Mouse (Mus musculus) liver, embryonic 13.5 days (tissue): ENCODE results near the gene Fam234b. TPM values are rescaled to one million over a fixed set of nuclear protein-coding genes. Genes with fewer than 3 reads are reported as not detected.

Experiments
- ATAC-seq: fragments of 200-750 bp; cut with Nextera tagmentation; 2 replicates; pipeline ENCODE4 v1.8.0; 2017; ENCODE audit warnings: low read depth, mild to moderate bottlenecking, moderate number of reproducible peaks, moderate library complexity
- DNase-seq: peaks from one replicate; pipeline ENCODE4 v3.0.0; 2022
- H3K27ac ChIP-seq: fragments of 300-500 bp; sonication (generic); 2 replicates; pipeline ENCODE4 v1.5.1; 2015; ENCODE audit warnings: moderate library complexity, mild to moderate bottlenecking, inconsistent platforms
- H3K27me3 ChIP-seq: fragments of 300-500 bp; sonication (generic); 2 replicates; pipeline ENCODE4 v1.6.1; 2015; ENCODE audit warnings: mild to moderate bottlenecking, inconsistent platforms
- H3K36me3 ChIP-seq: fragments of 300-500 bp; sonication (generic); 2 replicates; pipeline ENCODE4 v1.6.1; 2015; ENCODE audit warnings: mild to moderate bottlenecking, inconsistent platforms
- H3K4me1 ChIP-seq: fragments of 300-500 bp; sonication (generic); replicated peaks from 2 replicates; pipeline ENCODE4 v1.6.1; 2015; ENCODE audit warnings: inconsistent platforms
- H3K4me2 ChIP-seq: fragments of 300-500 bp; sonication (generic); 2 replicates; pipeline ENCODE4 v1.6.1; 2015; ENCODE audit warnings: inconsistent platforms, mild to moderate bottlenecking, moderate library complexity
- H3K4me3 ChIP-seq: fragments of 300-500 bp; sonication (generic); replicated peaks from 2 replicates; pipeline ENCODE4 v1.5.1; 2015; ENCODE audit warnings: mild to moderate bottlenecking, inconsistent platforms
- H3K9ac ChIP-seq: fragments of 300-500 bp; sonication (generic); 2 replicates; pipeline ENCODE4 v1.6.1; 2015; ENCODE audit warnings: mild to moderate bottlenecking, inconsistent platforms
- H3K9me3 ChIP-seq: fragments of 300-500 bp; sonication (generic); replicated peaks from 2 replicates; pipeline ENCODE4 v1.6.1; 2016; ENCODE audit warnings: inconsistent platforms
- WGBS: fragments of 180-500 bp; shearing (Covaris S2); methylation state at CpG from one replicate; pipeline ENCODE4 v1.1.7; 2015; ENCODE audit not compliant: insufficient replicate concordance; 5-methylcytosine and 5-hydroxymethylcytosine counted together
- polyA plus RNA-seq: library from polyadenylated mRNA; unstranded; fragments of >200 nt; fragmentation: Nextera tagmentation; extraction: Ambion mirVana; gene quantifications from 2 replicates; pipeline ENCODE4 v1.2.1, GENCODE M21; 2015

Gene Fam234b
- polyA plus RNA-seq, 1 experiment from 2014 or later = 30.1 TPM

- no peak for DNase-seq
- Histone ChIP-seq H3K9ac (no peak overlapping the region), H3K36me3 (peaks cover 92% of the 10 kb centered on the region), H3K27me3 (no peaks in the 10 kb centered on the region), H3K4me3 (no peak overlapping the region), H3K4me1 (peaks cover 10% of the 10 kb centered on the region), H3K27ac (no peak overlapping the region), H3K9me3 (no peaks in the 10 kb centered on the region), H3K4me2 (no peak overlapping the region)
- peak; percentile 11; the same call in 1 of the 2 replicates for ATAC-seq
- 64% methylated on average over 6 of the region's 6 CpGs for WGBS
Measured at GRCm38 (mm10) chr6:135223786-135224416, 26.1 kb downstream of the Fam234b start.

GRCm38 (mm10) chr6:135228465-135228941 is 30.7 kb downstream of the Fam234b start:
- H3K9me3 ChIP-seq = no peaks in the 10 kb centered on the region
- H3K4me2 ChIP-seq = no peak overlapping the region
- ATAC-seq (peak; percentile 54), DNase-seq (no peak)
- peaks cover 90% of the 10 kb centered on the region for H3K36me3 ChIP-seq
- H3K4me1 ChIP-seq = peaks cover 15% of the 10 kb centered on the region
- H3K27ac ChIP-seq = no peak overlapping the region
- 41% methylated on average over 10 of the region's 10 CpGs for WGBS
- H3K9ac ChIP-seq = no peak overlapping the region
- no peak overlapping the region for H3K4me3 ChIP-seq
- H3K27me3 ChIP-seq = no peaks in the 10 kb centered on the region

- H3K4me1 ChIP-seq = peaks cover 15% of the 10 kb centered on the region
- H3K9me3 ChIP-seq = no peaks in the 10 kb centered on the region
- no peak overlapping the region for H3K4me2 ChIP-seq
- no peak for DNase-seq
- no peak overlapping the region for H3K4me3 ChIP-seq
- 88% methylated on average over 6 of the region's 6 CpGs for WGBS
- H3K27ac ChIP-seq = no peak overlapping the region
- peaks cover 92% of the 10 kb centered on the region for H3K36me3 ChIP-seq
- ATAC-seq = no peak
- H3K27me3 ChIP-seq = no peaks in the 10 kb centered on the region
- no peak overlapping the region for H3K9ac ChIP-seq
Measured at GRCm38 (mm10) chr6:135230586-135230985, 32.8 kb downstream of the Fam234b start.

- no peak for DNase-seq
Measured at GRCm38 (mm10) chr6:135232443-135233182, 34.8 kb downstream of the Fam234b start.

GRCm38 (mm10) chr6:135235742-135236141 is 38.0 kb downstream of the Fam234b start:
- Histone ChIP-seq H3K4me2 (no peak overlapping the region), H3K27me3 (no peaks in the 10 kb centered on the region), H3K4me1 (peaks cover 4% of the 10 kb centered on the region), H3K9ac (no peak overlapping the region), H3K9me3 (no peaks in the 10 kb centered on the region), H3K27ac (no peak overlapping the region), H3K4me3 (no peak overlapping the region), H3K36me3 (peaks cover 66% of the 10 kb centered on the region)
- DNase-seq (no peak), ATAC-seq (no peak)
- WGBS = 73% methylated on average over 3 of the region's 3 CpGs

More at GRCm38 (mm10) chr6:135232443-135233182, 34.8 kb downstream of the Fam234b start:
- H3K27ac ChIP-seq = no peak overlapping the region
- peaks cover 93% of the 10 kb centered on the region for H3K36me3 ChIP-seq
- H3K9ac ChIP-seq = no peak overlapping the region
- no peak for ATAC-seq
- H3K27me3 ChIP-seq = no peaks in the 10 kb centered on the region
- no peaks in the 10 kb centered on the region for H3K9me3 ChIP-seq
- peaks cover 15% of the 10 kb centered on the region for H3K4me1 ChIP-seq
- 80% methylated on average over 12 of the region's 12 CpGs for WGBS
- no peak overlapping the region for H3K4me2 ChIP-seq
- H3K4me3 ChIP-seq = no peak overlapping the region

GRCm38 (mm10) chr6:135236576-135236975 is 38.8 kb downstream of the Fam234b start:
- ATAC-seq = no peak
- H3K27me3 ChIP-seq = no peaks in the 10 kb centered on the region
- H3K36me3 ChIP-seq = peaks cover 62% of the 10 kb centered on the region
- WGBS = 75% methylated on average over 3 of the region's 3 CpGs
- H3K9ac ChIP-seq = no peak overlapping the region
- H3K9me3 ChIP-seq = no peaks in the 10 kb centered on the region
- DNase-seq = no peak
- no peak overlapping the region for H3K4me3 ChIP-seq
- H3K4me1 ChIP-seq = peaks cover 10% of the 10 kb centered on the region
- H3K27ac ChIP-seq = no peak overlapping the region
- H3K4me2 ChIP-seq = no peak overlapping the region

GRCm38 (mm10) chr6:135237326-135237725 is 39.5 kb downstream of the Fam234b start:
- peak; percentile 30 for ATAC-seq
- no peak overlapping the region for H3K4me3 ChIP-seq
- H3K4me1 ChIP-seq = peaks cover 14% of the 10 kb centered on the region
- 41% methylated on average over 14 of the region's 14 CpGs for WGBS
- H3K27ac ChIP-seq = no peak overlapping the region
- H3K9me3 ChIP-seq = no peaks in the 10 kb centered on the region
- H3K27me3 ChIP-seq = no peaks in the 10 kb centered on the region
- DNase-seq = no peak
- no peak overlapping the region for H3K9ac ChIP-seq
- H3K36me3 ChIP-seq = peaks cover 55% of the 10 kb centered on the region
- no peak overlapping the region for H3K4me2 ChIP-seq

- no peak overlapping the region for H3K4me2 ChIP-seq
- H3K27me3 ChIP-seq = no peaks in the 10 kb centered on the region
- peaks cover 46% of the 10 kb centered on the region for H3K36me3 ChIP-seq
- no peak overlapping the region for H3K27ac ChIP-seq
- DNase-seq (no peak), ATAC-seq (no peak)
- H3K9me3 ChIP-seq = no peaks in the 10 kb centered on the region
- 58% methylated on average over 4 of the region's 4 CpGs for WGBS
- peaks cover 14% of the 10 kb centered on the region for H3K4me1 ChIP-seq
- H3K9ac ChIP-seq = no peak overlapping the region
- no peak overlapping the region for H3K4me3 ChIP-seq
Measured at GRCm38 (mm10) chr6:135238211-135238610, 40.4 kb downstream of the Fam234b start.

- DNase-seq = no peak
- H3K4me3 ChIP-seq = no peak overlapping the region
- H3K9me3 ChIP-seq = no peaks in the 10 kb centered on the region
- no peak for ATAC-seq
- no peak overlapping the region for H3K9ac ChIP-seq
- H3K4me1 ChIP-seq = peaks cover 14% of the 10 kb centered on the region
- H3K27ac ChIP-seq = no peak overlapping the region
- no peak overlapping the region for H3K4me2 ChIP-seq
- peaks cover 8% of the 10 kb centered on the region; the same call in 1 of the 2 replicates for H3K27me3 ChIP-seq
- 82% methylated on average over 8 of the region's 8 CpGs for WGBS
- peaks cover 24% of the 10 kb centered on the region for H3K36me3 ChIP-seq
Measured at GRCm38 (mm10) chr6:135240361-135240760, 42.6 kb downstream of the Fam234b start.

- H3K9me3 ChIP-seq = no peaks in the 10 kb centered on the region
- peaks cover 15% of the 10 kb centered on the region for H3K4me1 ChIP-seq
- H3K4me2 ChIP-seq = no peak overlapping the region
- H3K27me3 ChIP-seq = peaks cover 28% of the 10 kb centered on the region
- WGBS = 65% methylated on average over 8 of the region's 8 CpGs
- no peak overlapping the region for H3K9ac ChIP-seq
- H3K4me3 ChIP-seq = no peak overlapping the region
- H3K36me3 ChIP-seq = no peaks in the 10 kb centered on the region
- ATAC-seq = no peak
- DNase-seq = no peak
- H3K27ac ChIP-seq = no peak overlapping the region
Measured at GRCm38 (mm10) chr6:135245586-135245985, 47.8 kb downstream of the Fam234b start.

GRCm38 (mm10) chr6:135247861-135248260 is 50.1 kb downstream of the Fam234b start:
- Histone ChIP-seq H3K27ac (no peak overlapping the region), H3K27me3 (peaks cover 51% of the 10 kb centered on the region), H3K4me1 (peaks cover 11% of the 10 kb centered on the region), H3K9me3 (no peaks in the 10 kb centered on the region), H3K4me3 (no peak overlapping the region), H3K36me3 (no peaks in the 10 kb centered on the region), H3K4me2 (no peak overlapping the region), H3K9ac (no peak overlapping the region)
- WGBS = 42% methylated on average over 6 of the region's 6 CpGs
- DNase-seq = no peak
- ATAC-seq = no peak
